Mouse (Mus musculus): ENCODE measurements at regions not wholly inside any gene's neighbourhood (a gene's known extent, or its start where the extent isn't known, plus 50 kb on each side); places are given as distances from the start of the nearest gene placed in this dataset.

DNA sequence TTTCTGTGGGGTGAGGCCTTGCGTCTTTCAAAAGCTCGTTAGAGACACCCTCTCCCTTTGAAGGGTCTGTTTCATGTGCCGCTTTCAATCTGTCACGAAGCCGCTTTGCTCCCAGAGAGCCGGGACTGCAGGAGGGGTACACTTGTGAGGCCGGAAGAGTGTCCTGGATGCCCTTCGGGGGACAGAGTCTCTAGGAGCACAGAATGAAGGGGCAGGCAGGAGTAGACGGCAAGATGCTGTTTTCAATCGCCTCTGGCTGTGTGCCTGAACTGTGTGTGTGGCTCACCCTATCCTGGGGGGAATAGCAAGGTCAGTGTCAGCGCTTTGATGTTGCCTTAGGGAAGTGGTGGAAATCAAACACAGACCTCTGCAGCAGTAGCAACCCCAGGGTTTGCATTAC, 174.7 kb downstream of the Gadd45g start:
- no peaks in the 10 kb centered on the region for H3K4me1 ChIP-seq (ENCODE audit: insufficient read depth)
- H3K36me3 ChIP-seq (ENCODE audit: insufficient read depth): no peaks in the 10 kb centered on the region
- H3K4me2 ChIP-seq (ENCODE audit: low read depth): no peak overlapping the region
- no peak overlapping the region for H3K4me3 ChIP-seq (ENCODE audit: low read depth, low read length)
- no peaks in the 10 kb centered on the region for H3K27me3 ChIP-seq (ENCODE audit: insufficient read depth, low read length)
- H3K27ac ChIP-seq (ENCODE audit: low read depth, low read length): no peak overlapping the region
- TF ChIP-seq CTCF (IDR thresholded peaks at IDR 0.05; ENCODE audit: low read depth): no peak
- no peaks in the 10 kb centered on the region for H3K9me3 ChIP-seq (ENCODE audit: low read length)
- ATAC-seq (no peak), DNase-seq (no peak)
- WGBS: 28% methylated on average over 11 of the region's 11 CpGs
- no peak overlapping the region for H3K9ac ChIP-seq

DNA sequence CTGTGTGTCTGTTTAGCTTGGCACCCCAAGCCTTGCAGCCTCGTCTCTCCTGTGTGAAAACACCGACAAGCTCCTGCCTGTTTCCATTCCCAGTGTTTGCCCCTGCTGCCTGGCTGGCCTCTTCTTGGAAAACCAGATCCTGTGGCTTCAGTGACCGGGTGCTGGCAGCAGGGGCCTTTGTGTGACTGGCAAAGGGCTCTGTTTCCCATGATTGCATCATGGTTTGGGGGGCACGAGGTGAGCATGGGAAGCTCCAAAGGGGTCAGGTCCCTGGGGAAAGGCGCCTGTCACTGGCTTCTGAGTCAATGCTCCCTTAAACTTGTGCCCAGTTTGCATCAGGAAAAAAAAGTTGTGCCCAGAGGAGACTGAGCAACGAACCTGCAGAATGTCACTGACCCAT, 175.3 kb downstream of the Gadd45g start:
- no peaks in the 10 kb centered on the region for H3K9me3 ChIP-seq (ENCODE audit: low read length)
- 41% methylated on average over 6 of the region's 6 CpGs for WGBS
- no peak overlapping the region for H3K9ac ChIP-seq
- no peak overlapping the region for H3K4me3 ChIP-seq (ENCODE audit: low read depth, low read length)
- ATAC-seq: no peak
- H3K4me1 ChIP-seq (ENCODE audit: insufficient read depth): no peaks in the 10 kb centered on the region
- no peaks in the 10 kb centered on the region for H3K36me3 ChIP-seq (ENCODE audit: insufficient read depth)
- H3K4me2 ChIP-seq (ENCODE audit: low read depth): no peak overlapping the region
- DNase-seq: no peak
- H3K27me3 ChIP-seq (ENCODE audit: insufficient read depth, low read length): no peaks in the 10 kb centered on the region
- TF ChIP-seq CTCF (IDR thresholded peaks at IDR 0.05; ENCODE audit: low read depth): no peak
- no peak overlapping the region for H3K27ac ChIP-seq (ENCODE audit: low read depth, low read length)

DNA sequence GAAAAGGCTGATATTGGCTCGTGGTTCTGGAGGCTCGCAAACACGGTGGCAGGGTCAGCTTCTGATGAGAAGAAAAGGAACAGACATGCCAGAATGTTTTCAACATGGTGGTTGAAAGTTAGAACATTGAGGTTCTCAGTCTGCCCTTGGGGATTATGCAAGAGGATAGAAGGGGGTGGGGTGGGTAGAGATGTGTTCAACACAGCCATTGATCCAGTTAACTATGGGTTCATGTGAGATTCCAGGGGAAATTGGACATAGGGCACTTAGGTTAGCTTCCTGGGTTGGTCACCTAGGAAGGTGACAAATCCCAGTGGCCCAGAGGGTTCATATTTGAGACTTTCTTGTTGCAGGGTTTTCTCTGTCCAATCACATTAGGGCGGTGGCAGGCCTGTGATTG, 176.1 kb downstream of the Gadd45g start:
- TF ChIP-seq CTCF (IDR thresholded peaks at IDR 0.05; ENCODE audit: low read depth): no peak

DNA sequence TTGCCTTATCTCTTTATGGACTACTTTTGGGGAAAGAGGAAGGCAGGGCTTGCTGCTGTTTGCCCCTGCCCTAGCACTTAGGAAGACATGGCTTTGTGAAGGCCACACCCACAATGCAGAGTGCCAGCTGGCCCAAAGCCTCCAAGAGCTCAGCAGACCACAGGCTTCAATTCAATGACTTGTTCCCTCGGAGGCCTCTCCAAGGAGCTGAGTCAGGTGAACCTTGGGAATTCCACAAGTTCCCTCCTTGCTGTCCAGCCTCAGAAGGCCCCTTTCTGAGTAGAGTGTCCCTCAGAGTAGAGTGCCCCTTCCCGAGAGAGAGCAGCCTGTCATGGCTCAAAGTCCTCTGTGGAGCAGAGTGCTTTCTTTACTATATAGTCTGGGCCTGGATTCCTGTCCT, 177.9 kb downstream of the Gadd45g start:
- Histone ChIP-seq H3K27ac (ENCODE audit: low read depth, low read length) (no peak overlapping the region), H3K9ac (no peak overlapping the region)
- WGBS: 50% methylated on average over 2 of the region's 2 CpGs

More for the DNA sequence above, 176.1 kb downstream of the Gadd45g start:
- H3K36me3 ChIP-seq (ENCODE audit: insufficient read depth): no peaks in the 10 kb centered on the region
- 75% methylated on average over 4 of the region's 4 CpGs for WGBS
- ATAC-seq: no peak
- no peaks in the 10 kb centered on the region for H3K4me1 ChIP-seq (ENCODE audit: insufficient read depth)
- no peak overlapping the region for H3K27ac ChIP-seq (ENCODE audit: low read depth, low read length)
- H3K4me3 ChIP-seq (ENCODE audit: low read depth, low read length): no peak overlapping the region
- H3K27me3 ChIP-seq (ENCODE audit: insufficient read depth, low read length): no peaks in the 10 kb centered on the region
- no peak overlapping the region for H3K9ac ChIP-seq
- H3K4me2 ChIP-seq (ENCODE audit: low read depth): no peak overlapping the region
- DNase-seq: no peak
- no peaks in the 10 kb centered on the region for H3K9me3 ChIP-seq (ENCODE audit: low read length)

DNA sequence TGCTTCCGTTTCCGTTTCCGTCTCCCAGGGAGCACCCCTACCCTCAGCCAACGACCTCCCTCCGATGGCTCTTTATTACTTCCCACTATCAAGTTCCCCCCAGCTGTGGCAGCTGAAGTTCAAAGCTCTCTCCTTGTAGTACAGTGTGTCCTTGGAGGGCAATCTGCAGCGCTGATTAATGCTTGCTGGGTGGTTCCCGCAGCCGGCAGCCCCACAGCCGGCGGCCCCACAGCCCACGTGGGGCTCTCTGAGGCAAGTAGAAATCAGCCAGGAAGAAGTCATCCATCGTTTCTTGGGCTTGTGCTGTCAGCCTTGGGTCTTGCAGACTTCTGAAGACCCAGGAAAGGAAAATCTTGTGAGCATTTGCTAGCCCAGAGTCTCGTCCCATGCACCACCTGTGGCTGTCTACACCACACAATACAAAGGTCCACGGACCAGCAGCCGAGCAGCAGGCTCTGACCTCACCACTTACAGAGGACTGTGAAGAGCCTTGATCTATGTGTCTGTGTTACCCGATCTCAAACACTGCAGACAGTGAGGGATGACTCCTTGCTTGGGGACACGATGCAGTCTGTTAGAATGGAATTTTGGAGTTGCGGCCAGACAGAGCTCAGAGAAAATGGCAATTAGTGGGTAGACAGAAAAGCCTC, 178.5 kb downstream of the Gadd45g start:
- ATAC-seq (peak; percentile 62; the same call in 1 of the 2 replicates), DNase-seq (no peak)
- H3K4me2 ChIP-seq (ENCODE audit: low read depth): no peak overlapping the region
- 51% methylated on average over 18 of the region's 18 CpGs for WGBS
- no peak overlapping the region for H3K9ac ChIP-seq
- H3K27ac ChIP-seq (ENCODE audit: low read depth, low read length): no peak overlapping the region
- H3K36me3 ChIP-seq (ENCODE audit: insufficient read depth): no peaks in the 10 kb centered on the region
- no peaks in the 10 kb centered on the region for H3K27me3 ChIP-seq (ENCODE audit: insufficient read depth, low read length)
- no peak for TF ChIP-seq CTCF (IDR thresholded peaks at IDR 0.05; ENCODE audit: low read depth)
- H3K4me1 ChIP-seq (ENCODE audit: insufficient read depth): no peaks in the 10 kb centered on the region
- H3K9me3 ChIP-seq (ENCODE audit: low read length): no peaks in the 10 kb centered on the region
- H3K4me3 ChIP-seq (ENCODE audit: low read depth, low read length): no peak overlapping the region

More for the DNA sequence above, 177.9 kb downstream of the Gadd45g start:
- TF ChIP-seq CTCF (IDR thresholded peaks at IDR 0.05; ENCODE audit: low read depth): no peak
- H3K4me3 ChIP-seq (ENCODE audit: low read depth, low read length): no peak overlapping the region
- H3K4me1 ChIP-seq (ENCODE audit: insufficient read depth): no peaks in the 10 kb centered on the region
- no peaks in the 10 kb centered on the region for H3K9me3 ChIP-seq (ENCODE audit: low read length)
- DNase-seq (no peak), ATAC-seq (no peak)
- no peaks in the 10 kb centered on the region for H3K27me3 ChIP-seq (ENCODE audit: insufficient read depth, low read length)
- no peak overlapping the region for H3K4me2 ChIP-seq (ENCODE audit: low read depth)
- no peaks in the 10 kb centered on the region for H3K36me3 ChIP-seq (ENCODE audit: insufficient read depth)

DNA sequence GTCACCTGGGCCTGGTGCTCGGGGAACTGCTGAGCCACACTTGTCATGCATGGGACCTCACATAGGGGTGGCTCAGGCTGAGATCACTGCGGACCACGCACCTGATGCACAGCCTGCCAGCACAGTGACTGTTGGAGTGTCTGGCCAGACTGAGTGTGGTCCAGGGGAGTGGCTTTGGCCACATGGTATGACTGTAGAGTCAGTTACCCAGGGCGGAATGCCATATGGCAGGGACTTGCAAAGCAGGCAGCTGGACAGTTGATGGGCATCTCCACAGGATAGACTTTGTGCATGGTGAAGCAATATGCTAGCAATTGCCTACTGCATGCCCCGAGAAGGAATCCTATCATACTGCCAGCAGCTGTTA, 179.0 kb downstream of the Gadd45g start:
- ATAC-seq (no peak; the same call in 1 of the 2 replicates), DNase-seq (no peak)
- Histone ChIP-seq H3K4me2 (ENCODE audit: low read depth) (no peak overlapping the region), H3K4me1 (ENCODE audit: insufficient read depth) (no peaks in the 10 kb centered on the region), H3K27me3 (ENCODE audit: insufficient read depth, low read length) (no peaks in the 10 kb centered on the region), H3K9me3 (ENCODE audit: low read length) (no peaks in the 10 kb centered on the region), H3K36me3 (ENCODE audit: insufficient read depth) (no peaks in the 10 kb centered on the region), H3K27ac (ENCODE audit: low read depth, low read length) (no peak overlapping the region), H3K9ac (no peak overlapping the region), H3K4me3 (ENCODE audit: low read depth, low read length) (no peak overlapping the region)
- 80% methylated on average over 5 of the region's 5 CpGs for WGBS
- TF ChIP-seq CTCF (IDR thresholded peaks at IDR 0.05; ENCODE audit: low read depth): no peak

DNA sequence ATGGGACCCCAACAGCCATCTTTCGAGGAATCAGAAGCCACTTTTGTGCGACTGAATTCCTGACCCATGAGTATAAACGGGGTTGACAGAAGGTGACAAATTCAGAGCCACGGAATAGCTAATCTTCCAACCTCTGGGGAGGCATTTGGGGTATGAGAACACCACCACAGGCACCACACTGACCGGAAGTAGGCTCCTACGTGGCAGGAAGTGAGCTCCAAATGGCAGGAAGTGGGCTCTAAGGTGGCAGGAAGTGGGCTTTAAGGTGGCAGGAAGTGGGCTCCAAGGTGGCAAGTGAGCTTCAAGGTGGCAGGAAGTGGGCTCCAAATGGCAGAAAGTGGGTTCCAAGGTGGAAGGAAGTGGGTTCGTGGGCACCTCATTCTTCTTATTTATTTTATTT, 179.8 kb downstream of the Gadd45g start:
- H3K27ac ChIP-seq (ENCODE audit: low read depth, low read length): no peak overlapping the region
- WGBS: 90% methylated on average over 7 of the region's 7 CpGs

More for the DNA sequence above, 179.8 kb downstream of the Gadd45g start:
- Histone ChIP-seq H3K9ac (no peak overlapping the region), H3K4me2 (ENCODE audit: low read depth) (no peak overlapping the region), H3K27me3 (ENCODE audit: insufficient read depth, low read length) (no peaks in the 10 kb centered on the region), H3K4me3 (ENCODE audit: low read depth, low read length) (no peak overlapping the region), H3K4me1 (ENCODE audit: insufficient read depth) (no peaks in the 10 kb centered on the region), H3K9me3 (ENCODE audit: low read length) (no peaks in the 10 kb centered on the region), H3K36me3 (ENCODE audit: insufficient read depth) (no peaks in the 10 kb centered on the region)
- no peak for TF ChIP-seq CTCF (IDR thresholded peaks at IDR 0.05; ENCODE audit: low read depth)
- ATAC-seq: no peak
- no peak for DNase-seq
